Mouse (Mus musculus) heart, postnatal 0 days (tissue): ENCODE results near the gene Elovl7. TPM values are rescaled to one million over a fixed set of nuclear protein-coding genes. Genes with fewer than 3 reads are reported as not detected.

ENCODE experiments used
- ATAC-seq: fragments of 200-750 bp; cut with Nextera tagmentation; 2 replicates; pipeline ENCODE4 v1.8.0; 2017; ENCODE audit warnings: low read depth, moderate number of reproducible peaks, moderate library complexity; ENCODE audit not compliant: insufficient read depth
- DNase-seq: peaks from one replicate; pipeline ENCODE4 v3.0.0-alpha.2; 2016; ENCODE audit warnings: low spot score
- H3K27ac ChIP-seq: fragments of 300-500 bp; sonication (generic); 2 replicates; pipeline ENCODE4 v1.5.1; 2014; ENCODE audit warnings: low read depth, mild to moderate bottlenecking
- H3K27me3 ChIP-seq: fragments of 300-500 bp; sonication (generic); 2 replicates; pipeline ENCODE4 v1.6.1; 2014; ENCODE audit warnings: low read length, mixed read lengths; ENCODE audit not compliant: control insufficient read depth, insufficient read depth
- H3K36me3 ChIP-seq: fragments of 300-500 bp; sonication (generic); replicated peaks from 2 replicates; pipeline ENCODE4 v1.6.1; 2014; ENCODE audit warnings: low read length, mixed read lengths; ENCODE audit not compliant: control insufficient read depth, insufficient read depth
- H3K4me1 ChIP-seq: fragments of 300-500 bp; sonication (generic); 2 replicates; pipeline ENCODE4 v1.6.1; 2014; ENCODE audit warnings: antibody characterized with exemption; ENCODE audit not compliant: control insufficient read depth, insufficient read depth
- H3K4me2 ChIP-seq: fragments of 300-500 bp; sonication (generic); 2 replicates; pipeline ENCODE4 v1.6.1; 2014; ENCODE audit warnings: low read depth, mild to moderate bottlenecking, low read length, moderate library complexity
- H3K4me3 ChIP-seq: fragments of 300-500 bp; sonication (generic); 2 replicates; pipeline ENCODE4 v1.5.1; 2014; ENCODE audit warnings: low read depth, low read length
- H3K9ac ChIP-seq: fragments of 300-500 bp; sonication (generic); replicated peaks from 2 replicates; pipeline ENCODE4 v1.6.1; 2014; ENCODE audit warnings: low read depth, low read length, mixed read lengths
- H3K9me3 ChIP-seq: fragments of 300-500 bp; sonication (generic); replicated peaks from 2 replicates; pipeline ENCODE4 v1.6.1; 2016; ENCODE audit warnings: low read length; ENCODE audit not compliant: control insufficient read depth
- CTCF ChIP-seq: IDR thresholded peaks from 2 replicates; pipeline ENCODE4 v1.5.1; 2016; ENCODE audit warnings: antibody characterized with exemption, control low read depth, low read depth
- EP300 ChIP-seq: IDR thresholded peaks from 2 replicates; pipeline ENCODE4 v1.6.1; 2016; ENCODE audit warnings: antibody characterized with exemption, low read depth
- WGBS: fragments of 180-500 bp; shearing (Covaris S2); extraction: QIAGEN DNeasy Blood & Tissue Kit; methylation state at CpG from one replicate; pipeline ENCODE4 v1.1.7; 2014; 5-methylcytosine and 5-hydroxymethylcytosine counted together
- polyA plus RNA-seq: library from polyadenylated mRNA; unstranded; fragments of >200 nt; fragmentation: Nextera tagmentation; extraction: Ambion mirVana; gene quantifications from 2 replicates; pipeline ENCODE4 v1.2.1, GENCODE M21; 2015
- total RNA-seq: library from RNA; depleted of rRNA; stranded (reverse); fragments of >200 nt; gene quantifications from 2 replicates; pipeline ENCODE4 v1.2.3, GENCODE M21; 2014; ENCODE audit warnings: low replicate concordance; rRNA removed

The Elovl7 gene
- total RNA-seq (0.95 and 2.7 TPM in 2 replicates), polyA plus RNA-seq (1.8 and 2.1 TPM in 2 replicates)

- no peaks in the 10 kb centered on the region for H3K9me3 ChIP-seq
- H3K9ac ChIP-seq: peak within 1 kb of the TSS; percentile 62
- H3K27me3 ChIP-seq: peaks cover 59% of the 10 kb centered on the region
- DNase-seq (peak; percentile 27), ATAC-seq (peak; percentile 89)
- 0 out of 2 replicates have a peak, but pooled peaks cover 4% of the 10 kb centered on the region for H3K4me1 ChIP-seq
- peak within 1 kb of the TSS; percentile 100 for H3K4me2 ChIP-seq
- no peak within 1 kb of the TSS for H3K27ac ChIP-seq
- TF ChIP-seq CTCF (no peak; the same call in 1 of the 2 replicates), EP300 (no peak)
- H3K4me3 ChIP-seq: peak within 1 kb of the TSS; percentile 85
- H3K36me3 ChIP-seq: no peaks in the 10 kb centered on the region
- WGBS: under 1% methylated on average over 26 of the region's 40 CpGs
Measured at GRCm38 (mm10) chr13:108214081-108214484, at the start of gene Elovl7. Elovl7 (plus strand) TSS chr13:108214404.

DNA sequence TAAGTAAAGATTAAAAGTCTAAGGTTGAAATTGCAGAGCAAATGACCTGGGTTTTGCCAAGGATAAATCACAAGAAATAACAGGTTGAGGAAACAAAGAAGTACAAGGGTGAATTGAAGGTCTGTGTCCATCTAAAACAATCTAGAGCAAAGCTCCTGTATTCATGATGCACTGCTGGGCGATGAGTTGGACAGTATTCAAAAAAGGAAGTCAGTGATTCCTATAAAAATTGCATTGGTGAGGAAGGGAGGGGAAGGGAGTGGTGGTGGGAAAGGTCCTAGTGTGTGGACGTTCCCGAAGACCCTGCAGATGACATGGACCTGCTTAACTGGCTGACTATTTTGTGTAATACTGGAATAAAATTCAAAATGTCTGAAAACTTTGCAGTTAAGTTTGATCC is 49.6 kb upstream of the Elovl7 start:
- no peak overlapping the region for H3K27ac ChIP-seq
- WGBS: 82% methylated on average over 3 of the region's 3 CpGs
- DNase-seq (no peak), ATAC-seq (no peak)
- H3K4me1 ChIP-seq: no peaks in the 10 kb centered on the region
- H3K9ac ChIP-seq: no peak overlapping the region
- no peaks in the 10 kb centered on the region for H3K27me3 ChIP-seq
- H3K4me2 ChIP-seq: no peak overlapping the region
- H3K36me3 ChIP-seq: peaks cover 21% of the 10 kb centered on the region
- H3K9me3 ChIP-seq: no peaks in the 10 kb centered on the region
- no peak overlapping the region for H3K4me3 ChIP-seq
- TF ChIP-seq CTCF (no peak), EP300 (no peak)

GRCm38 (mm10) chr13:108170002-108170401 is 44.2 kb upstream of the Elovl7 start:
- ATAC-seq: no peak

GRCm38 (mm10) chr13:108170511-108170910 is 43.7 kb upstream of the Elovl7 start:
- WGBS: 70% methylated on average over 8 of the region's 8 CpGs
- no peak for DNase-seq
- no peak overlapping the region for H3K27ac ChIP-seq
- no peak overlapping the region for H3K4me2 ChIP-seq
- no peaks in the 10 kb centered on the region for H3K4me1 ChIP-seq
- no peak overlapping the region for H3K4me3 ChIP-seq
- no peaks in the 10 kb centered on the region for H3K9me3 ChIP-seq
- H3K9ac ChIP-seq: no peak overlapping the region
- no peak for ATAC-seq
- H3K36me3 ChIP-seq: peaks cover 48% of the 10 kb centered on the region
- TF ChIP-seq EP300: no peak
- no peak for TF ChIP-seq CTCF
- no peaks in the 10 kb centered on the region for H3K27me3 ChIP-seq

More at GRCm38 (mm10) chr13:108170002-108170401, 44.2 kb upstream of the Elovl7 start:
- Histone ChIP-seq H3K4me2 (no peak overlapping the region), H3K36me3 (peaks cover 43% of the 10 kb centered on the region), H3K9ac (no peak overlapping the region), H3K27ac (no peak overlapping the region), H3K27me3 (no peaks in the 10 kb centered on the region), H3K4me3 (no peak overlapping the region), H3K4me1 (no peaks in the 10 kb centered on the region), H3K9me3 (no peaks in the 10 kb centered on the region)
- TF ChIP-seq EP300 (no peak), CTCF (no peak)
- DNase-seq: no peak
- 94% methylated on average over 1 of the region's 1 CpGs for WGBS

DNA sequence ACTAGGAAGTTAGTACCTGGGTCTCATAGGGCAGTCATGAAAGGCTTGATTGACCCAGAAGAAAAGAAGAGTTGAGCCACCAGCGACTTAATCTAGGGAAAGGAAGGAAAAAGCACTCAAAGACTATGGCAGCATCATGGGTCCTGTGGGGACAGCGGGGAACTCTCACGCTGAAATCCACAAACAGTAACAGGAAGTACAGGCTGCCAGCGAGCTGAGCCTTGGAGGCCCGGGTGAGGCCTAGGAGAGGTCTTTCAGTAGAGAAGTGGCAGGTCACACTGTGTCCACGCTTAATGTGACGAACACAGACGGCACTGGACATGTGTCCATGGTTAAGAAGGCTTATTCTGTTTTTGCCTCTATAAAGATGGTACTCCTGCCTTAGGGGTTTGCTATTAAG is 34.6 kb upstream of the Elovl7 start:
- ATAC-seq: no peak
- DNase-seq: no peak
- Histone ChIP-seq H3K36me3 (peaks cover 56% of the 10 kb centered on the region), H3K4me2 (no peak overlapping the region), H3K27ac (no peak overlapping the region), H3K4me3 (no peak overlapping the region), H3K4me1 (no peaks in the 10 kb centered on the region), H3K9ac (no peak overlapping the region), H3K27me3 (no peaks in the 10 kb centered on the region), H3K9me3 (no peaks in the 10 kb centered on the region)
- TF ChIP-seq CTCF: no peak
- no peak for TF ChIP-seq EP300
- WGBS: 78% methylated on average over 8 of the region's 8 CpGs

DNA sequence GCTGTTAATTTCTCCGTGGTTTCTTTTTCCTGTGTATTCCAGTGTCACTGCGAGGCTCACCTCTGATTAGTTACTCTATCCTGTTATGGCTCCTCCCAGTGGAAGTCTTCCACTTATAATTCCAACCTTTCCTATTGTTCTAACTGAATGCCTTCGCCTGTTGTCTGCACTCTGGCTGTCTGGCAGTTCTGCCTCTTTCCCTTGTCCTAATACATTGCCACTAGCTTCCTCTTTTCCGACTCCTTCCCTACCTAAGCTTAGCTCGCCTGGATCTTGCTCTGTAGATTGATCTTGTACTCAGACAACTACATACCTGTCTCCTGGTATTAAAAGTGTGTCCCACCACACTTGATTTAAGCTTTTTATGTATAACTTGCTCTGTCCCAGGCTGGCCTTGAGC is 33.4 kb upstream of the Elovl7 start:
- no peaks in the 10 kb centered on the region for H3K9me3 ChIP-seq
- no peaks in the 10 kb centered on the region for H3K4me1 ChIP-seq
- DNase-seq (no peak), ATAC-seq (no peak)
- no peak overlapping the region for H3K9ac ChIP-seq
- H3K36me3 ChIP-seq: peaks cover 54% of the 10 kb centered on the region
- TF ChIP-seq EP300: no peak
- no peak for TF ChIP-seq CTCF
- H3K4me2 ChIP-seq: no peak overlapping the region
- H3K4me3 ChIP-seq: no peak overlapping the region
- H3K27ac ChIP-seq: no peak overlapping the region
- H3K27me3 ChIP-seq: no peaks in the 10 kb centered on the region
- 54% methylated on average over 5 of the region's 5 CpGs for WGBS
